Mouse (Mus musculus): ENCODE measurements around the gene Taar5.
A peak's percentile ranks its signal among the peaks of the same experiment; 100 is the strongest.

Gene Taar5

GRCm38 (mm10) chr10:23978901-23979705, 8.6 kb downstream of the Taar5 start:
- Histone ChIP-seq H3K27me3 (ENCODE audit: control insufficient read depth, insufficient read depth, low read length, poor library complexity, severe bottlenecking) (no peaks in the 10 kb centered on the region), H3K36me3 (ENCODE audit: control insufficient read depth, insufficient read depth, low read length, poor library complexity, severe bottlenecking) (no peaks in the 10 kb centered on the region)
- DNase-seq (ENCODE audit: low read depth, low spot score) = peak; percentile 45

DNA sequence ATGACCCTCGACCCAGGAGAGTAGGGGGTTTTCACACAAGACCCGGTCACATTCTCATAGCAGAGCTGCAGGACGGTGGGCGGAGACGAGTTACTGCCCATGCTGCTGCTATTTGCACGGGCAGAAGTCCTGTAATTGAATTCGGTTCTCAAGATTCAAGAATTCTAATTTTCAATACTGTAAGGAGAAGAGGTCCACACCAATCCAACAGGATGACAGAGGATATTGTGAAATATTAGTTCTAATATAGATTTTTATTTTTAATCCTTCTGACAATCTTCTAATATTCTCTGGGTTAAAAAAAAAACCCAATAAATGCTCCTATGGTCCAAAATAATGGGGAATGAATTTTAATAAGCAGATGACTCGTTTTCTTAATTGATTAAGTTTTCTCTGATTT, 15.0 kb downstream of the Taar5 start, which contains the start of gene Taar6:
Gene Taar6, minus strand, starts transcription at position 101 of the 400 bp plus-strand sequence.
- no peaks in the 10 kb centered on the region for H3K27me3 ChIP-seq (ENCODE audit: control insufficient read depth, insufficient read depth, low read length, poor library complexity, severe bottlenecking)
- DNase-seq (ENCODE audit: low read depth, low spot score) = no peak
- H3K36me3 ChIP-seq (ENCODE audit: control insufficient read depth, insufficient read depth, low read length, poor library complexity, severe bottlenecking) = no peaks in the 10 kb centered on the region

GRCm38 (mm10) chr10:23986419-23986818, 15.9 kb downstream of the Taar5 start:
- no peak for DNase-seq (ENCODE audit: low read depth, low spot score)
- H3K27me3 ChIP-seq (ENCODE audit: control insufficient read depth, insufficient read depth, low read length, poor library complexity, severe bottlenecking) = no peaks in the 10 kb centered on the region

DNA sequence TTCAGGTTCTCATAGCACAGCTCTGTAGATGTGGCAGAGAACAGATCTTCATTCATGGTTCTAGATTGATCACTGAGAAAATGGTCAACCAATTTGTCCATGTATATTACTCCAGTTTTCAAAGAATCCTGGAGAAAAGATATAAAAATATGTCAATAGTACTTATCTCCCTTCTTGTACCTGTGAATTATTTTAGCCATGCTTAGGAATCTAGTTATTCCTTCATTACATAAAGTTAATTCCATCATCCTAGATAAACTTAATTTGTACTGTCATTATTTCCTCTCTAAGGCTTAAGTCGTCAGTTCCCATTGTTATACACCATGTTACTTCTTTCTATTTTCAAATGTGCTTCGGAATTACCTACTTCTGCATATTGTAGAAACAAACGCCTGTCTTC, 22.9 kb downstream of the Taar5 start, which contains the start of gene Taar7a:
Gene Taar7a, minus strand, starts transcription at position 101 of the 400 bp plus-strand sequence.
- DNase-seq (ENCODE audit: low read depth, low spot score) = no peak
- no peaks in the 10 kb centered on the region for H3K36me3 ChIP-seq (ENCODE audit: control insufficient read depth, insufficient read depth, low read length, poor library complexity, severe bottlenecking)
- no peaks in the 10 kb centered on the region for H3K27me3 ChIP-seq (ENCODE audit: control insufficient read depth, insufficient read depth, low read length, poor library complexity, severe bottlenecking)

More at GRCm38 (mm10) chr10:23986419-23986818, 15.9 kb downstream of the Taar5 start:
- H3K36me3 ChIP-seq (ENCODE audit: control insufficient read depth, insufficient read depth, low read length, poor library complexity, severe bottlenecking) = no peaks in the 10 kb centered on the region

DNA sequence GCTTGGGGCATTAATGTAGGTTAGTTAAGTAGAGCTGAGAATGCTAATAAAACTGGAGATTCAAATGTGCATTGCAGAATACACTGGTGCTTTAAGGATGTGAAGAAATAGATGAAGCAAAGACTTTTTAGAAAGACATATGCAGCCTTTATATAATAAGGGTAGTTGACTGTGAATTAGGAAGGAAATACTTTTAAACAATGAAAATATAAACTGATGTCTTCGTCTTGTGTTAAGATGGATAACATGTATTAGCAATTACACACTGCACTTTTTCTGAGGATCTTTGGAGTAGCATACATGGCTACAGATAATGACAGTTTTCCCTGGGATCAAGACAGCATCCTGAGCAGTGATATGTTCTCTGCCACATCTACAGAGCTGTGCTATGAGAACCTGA, 29.1 kb downstream of the Taar5 start, which contains the start of gene Taar7b:
Gene Taar7b, plus strand, starts transcription at position 301 of the 400 bp plus-strand sequence.
- Histone ChIP-seq H3K36me3 (ENCODE audit: control insufficient read depth, insufficient read depth, low read length, poor library complexity, severe bottlenecking) (no peaks in the 10 kb centered on the region), H3K27me3 (ENCODE audit: control insufficient read depth, insufficient read depth, low read length, poor library complexity, severe bottlenecking) (no peaks in the 10 kb centered on the region)
- DNase-seq (ENCODE audit: low read depth, low spot score) = no peak

- no peaks in the 10 kb centered on the region for H3K36me3 ChIP-seq (ENCODE audit: control insufficient read depth, insufficient read depth, low read length, poor library complexity, severe bottlenecking)
- DNase-seq (ENCODE audit: low read depth, low spot score) = no peak
- H3K27me3 ChIP-seq (ENCODE audit: control insufficient read depth, insufficient read depth, low read length, poor library complexity, severe bottlenecking) = no peaks in the 10 kb centered on the region
These were observed 35.9 kb downstream of the Taar5 start for GRCm38 (mm10) chr10:24006442-24006841.

DNA sequence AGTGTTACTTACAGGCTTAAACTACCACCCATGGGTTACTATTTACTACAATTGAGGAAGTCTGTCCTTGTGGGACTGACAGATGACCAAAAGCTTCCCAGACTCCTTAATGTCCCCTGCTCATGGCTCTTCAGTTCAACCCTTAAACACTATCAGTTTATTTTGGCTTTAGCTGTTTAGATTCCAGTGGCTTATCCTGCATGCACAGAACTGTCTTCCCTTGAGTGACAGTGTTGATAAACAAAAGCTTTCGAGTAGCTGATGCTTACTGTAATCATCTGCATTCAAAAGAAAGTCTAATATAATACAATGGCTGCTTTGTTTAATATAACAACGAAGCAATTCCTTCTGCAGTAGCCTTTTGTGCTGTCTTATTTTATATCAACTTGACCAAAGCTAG, 36.5 kb downstream of the Taar5 start:
- no peak for DNase-seq (ENCODE audit: low read depth, low spot score)

DNA sequence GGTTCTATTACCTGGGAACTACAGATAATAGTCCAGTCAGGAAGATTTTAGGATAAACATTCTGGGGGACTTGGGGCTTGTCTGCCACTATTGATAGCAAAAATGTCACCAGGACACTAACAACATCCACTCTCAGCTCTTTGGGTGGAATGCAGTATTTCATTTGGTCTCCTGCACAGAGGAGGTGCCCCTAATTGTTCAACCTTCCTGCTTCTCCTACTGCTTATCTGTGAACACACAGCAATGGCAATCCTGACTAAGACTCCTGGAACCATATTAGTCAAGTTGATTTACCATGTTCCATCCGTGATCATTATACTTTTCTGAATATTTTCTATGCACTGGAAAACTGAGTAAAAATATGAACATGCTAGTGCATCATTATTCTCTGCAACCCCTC, 37.6 kb downstream of the Taar5 start:
- no peaks in the 10 kb centered on the region for H3K27me3 ChIP-seq (ENCODE audit: control insufficient read depth, insufficient read depth, low read length, poor library complexity, severe bottlenecking)
- DNase-seq (ENCODE audit: low read depth, low spot score) = no peak

More for the DNA sequence above, 36.5 kb downstream of the Taar5 start:
- Histone ChIP-seq H3K36me3 (ENCODE audit: control insufficient read depth, insufficient read depth, low read length, poor library complexity, severe bottlenecking) (no peaks in the 10 kb centered on the region), H3K27me3 (ENCODE audit: control insufficient read depth, insufficient read depth, low read length, poor library complexity, severe bottlenecking) (no peaks in the 10 kb centered on the region)

More for the DNA sequence above, 37.6 kb downstream of the Taar5 start:
- no peaks in the 10 kb centered on the region for H3K36me3 ChIP-seq (ENCODE audit: control insufficient read depth, insufficient read depth, low read length, poor library complexity, severe bottlenecking)

Measured in splenic B cell, adult 2 months (primary cell).